Mouse (Mus musculus) heart, postnatal 4 days (tissue): ENCODE data around the gene Gm15293. TPM values are rescaled to one million over a fixed set of nuclear protein-coding genes. Genes with fewer than 3 reads are reported as not detected.
"Not testable (repeated sequence)": the region's sequence is repeated elsewhere in the genome, so short reads cannot be mapped to it uniquely, and the experiment has no call there.

Experiments
- DNase-seq: peaks from one replicate; pipeline ENCODE4 v3.0.0; 2021
- total RNA-seq, 2 experiments: library from RNA; stranded (reverse); gene quantifications; 2 replicates each; pipeline ENCODE4 v1.2.3; 2021

Gene Gm15293
- not detected for total RNA-seq

GRCm38 (mm10) chr8:21201261-21201660, at the start of gene Gm15293:
Gene Gm15293, plus strand, starts transcription at chr8:21201561.
- not testable (repeated sequence) for DNase-seq

DNA sequence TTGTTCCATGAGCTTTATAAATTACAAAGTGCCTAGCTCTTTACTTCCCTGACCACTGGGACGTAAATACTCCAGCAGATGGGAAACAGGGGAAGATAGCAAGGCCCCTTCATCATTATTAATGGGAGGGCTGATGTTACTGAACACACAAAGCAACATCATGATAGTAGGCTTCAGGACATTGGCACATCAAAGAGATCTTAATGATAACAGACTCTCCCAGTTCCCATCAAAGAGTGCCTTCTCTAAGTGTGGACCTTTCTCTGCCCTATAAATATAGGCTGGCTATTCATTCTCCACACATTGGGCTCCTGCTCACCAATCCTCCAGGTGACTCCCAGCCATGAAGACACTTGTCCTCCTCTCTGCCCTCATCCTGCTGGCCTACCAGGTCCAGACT, 39.4 kb upstream of the Gm15293 start, which contains the start of gene Defa22:
Defa22 (plus strand) TSS at position 301 of the 400 bp plus-strand sequence.
- not testable (repeated sequence) for DNase-seq

DNA sequence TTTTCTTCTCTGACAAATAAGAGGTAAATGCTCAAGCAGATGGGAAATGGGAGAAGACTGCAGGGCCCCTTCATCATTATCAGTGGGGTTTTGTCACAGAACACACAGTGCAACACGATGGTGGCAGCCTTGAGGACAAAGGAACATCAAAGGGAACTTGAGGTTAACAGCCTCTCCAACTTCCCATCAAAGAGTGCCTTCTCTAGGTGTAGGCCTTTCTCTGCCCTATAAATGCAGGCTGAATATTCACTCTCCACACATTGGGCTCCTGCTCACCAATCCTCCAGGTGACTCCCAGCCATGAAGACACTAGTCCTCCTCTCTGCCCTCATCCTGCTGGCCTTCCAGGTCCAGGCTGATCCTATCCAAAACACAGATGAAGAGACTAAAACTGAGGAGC, 10.0 kb upstream of the Gm15293 start, which contains the start of gene Defa31:
Defa31 (plus strand) TSS at position 301 of the 400 bp plus-strand sequence.
- DNase-seq: not testable (repeated sequence)

Other genes starting within 250 kb of the Gm15293 start
- gene Defa21, start 176.0 kb upstream of the Gm15293 start, total RNA-seq: not detected
- gene Defa23, start 146.5 kb upstream of the Gm15293 start, total RNA-seq: not detected
- not detected for gene Defa35, start 136.5 kb upstream of the Gm15293 start, total RNA-seq
- not detected for gene Defa25, start 117.1 kb upstream of the Gm15293 start, total RNA-seq
- not detected for gene Gm14851, start 105.5 kb upstream of the Gm15293 start, total RNA-seq
- gene Defa30, start 66.9 kb upstream of the Gm15293 start, total RNA-seq: not detected
- not detected for gene Defa22, start 39.3 kb upstream of the Gm15293 start, total RNA-seq
- not detected for gene Defa31, start 9.9 kb upstream of the Gm15293 start, total RNA-seq
- not detected for gene Gm15292, start 48.2 kb downstream of the Gm15293 start, total RNA-seq
- not detected for gene Defa27, start 114.0 kb downstream of the Gm15293 start, total RNA-seq
- gene Defa29, start 125.5 kb downstream of the Gm15293 start, total RNA-seq: not detected
- not detected for gene Defa2, start 177.0 kb downstream of the Gm15293 start, total RNA-seq
- gene Defa33, start 190.2 kb downstream of the Gm15293 start, total RNA-seq: not detected
- not detected for gene Defa36, start 225.8 kb downstream of the Gm15293 start, total RNA-seq